Mouse (Mus musculus): ENCODE data around the gene Hoxb6.

Hoxb6 gene

GRCm38 (mm10) chr11:96340698-96341365, 48.6 kb downstream of the Hoxb6 start:
- no peak for DNase-seq

DNA sequence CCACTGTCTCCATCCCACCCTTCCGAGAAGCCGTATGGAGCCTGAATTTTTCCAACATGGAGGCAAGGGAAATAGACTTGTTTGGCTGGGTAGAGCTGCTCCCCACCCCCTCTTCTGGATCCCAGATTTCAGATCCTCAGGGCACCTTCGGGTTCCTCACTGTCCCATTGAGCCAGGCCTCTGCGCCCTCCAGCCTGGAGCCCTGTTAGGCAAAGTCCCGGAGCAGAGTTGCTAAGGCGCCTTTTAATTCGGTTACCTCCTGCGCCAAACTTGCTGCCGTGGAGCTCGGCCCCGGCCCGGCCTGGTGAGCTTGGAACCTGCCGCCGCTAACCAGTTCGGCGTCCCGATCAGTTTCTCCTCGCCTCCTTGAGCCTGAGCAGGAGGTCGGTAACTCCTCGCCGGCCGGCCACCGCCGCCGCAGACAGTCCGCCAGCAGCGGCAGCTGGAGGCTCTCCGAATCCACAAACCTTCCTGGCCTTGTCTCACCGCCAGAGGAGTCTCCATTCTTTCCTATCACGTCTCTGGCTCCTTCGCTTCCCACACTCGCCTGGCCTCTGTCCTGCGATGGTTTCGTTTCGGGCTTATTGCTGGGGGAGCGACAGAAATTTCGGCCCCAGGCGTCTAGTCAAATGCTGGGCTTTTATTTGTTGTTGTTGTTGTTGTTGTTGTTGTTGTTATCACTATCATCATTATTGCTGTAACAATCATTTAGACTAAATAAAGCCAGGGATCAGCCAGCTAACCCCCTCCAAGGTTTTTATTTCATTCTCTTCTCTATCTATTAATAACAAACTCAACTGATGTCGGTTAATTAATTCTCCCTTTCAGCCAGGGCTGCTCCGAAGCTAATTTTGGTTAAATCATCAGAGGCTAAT, 49.7 kb downstream of the Hoxb6 start:
- no peak for DNase-seq

- no peak for DNase-seq
These were observed 50.3 kb downstream of the Hoxb6 start for GRCm38 (mm10) chr11:96342576-96342930.

DNA sequence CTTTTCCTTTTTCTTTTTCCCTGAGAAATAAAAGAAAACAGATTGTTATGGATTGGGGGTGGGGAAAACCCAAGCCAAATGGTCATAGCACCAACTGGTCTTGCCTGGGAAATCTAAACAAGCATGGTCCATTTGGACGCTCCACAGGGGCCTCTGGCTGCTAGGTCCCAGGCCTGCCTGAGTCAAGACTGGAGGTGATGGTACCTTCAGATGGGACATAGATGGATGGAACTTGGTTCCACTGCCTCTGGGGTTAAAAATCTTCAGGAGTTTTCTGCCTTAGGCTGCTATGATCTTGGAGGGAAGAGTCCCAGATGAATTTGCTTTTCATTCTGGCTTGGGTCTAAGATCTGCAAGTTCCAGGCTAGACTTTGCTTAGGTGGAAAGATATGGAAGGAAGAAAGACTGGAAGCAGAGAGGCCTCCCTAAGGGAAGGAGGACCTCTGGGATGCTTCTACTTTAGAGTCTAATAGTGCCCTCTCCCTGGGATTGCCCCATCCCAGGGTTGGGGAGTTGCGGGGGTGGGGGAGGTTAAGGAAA, 51.0 kb downstream of the Hoxb6 start:
- no peak for DNase-seq

DNA sequence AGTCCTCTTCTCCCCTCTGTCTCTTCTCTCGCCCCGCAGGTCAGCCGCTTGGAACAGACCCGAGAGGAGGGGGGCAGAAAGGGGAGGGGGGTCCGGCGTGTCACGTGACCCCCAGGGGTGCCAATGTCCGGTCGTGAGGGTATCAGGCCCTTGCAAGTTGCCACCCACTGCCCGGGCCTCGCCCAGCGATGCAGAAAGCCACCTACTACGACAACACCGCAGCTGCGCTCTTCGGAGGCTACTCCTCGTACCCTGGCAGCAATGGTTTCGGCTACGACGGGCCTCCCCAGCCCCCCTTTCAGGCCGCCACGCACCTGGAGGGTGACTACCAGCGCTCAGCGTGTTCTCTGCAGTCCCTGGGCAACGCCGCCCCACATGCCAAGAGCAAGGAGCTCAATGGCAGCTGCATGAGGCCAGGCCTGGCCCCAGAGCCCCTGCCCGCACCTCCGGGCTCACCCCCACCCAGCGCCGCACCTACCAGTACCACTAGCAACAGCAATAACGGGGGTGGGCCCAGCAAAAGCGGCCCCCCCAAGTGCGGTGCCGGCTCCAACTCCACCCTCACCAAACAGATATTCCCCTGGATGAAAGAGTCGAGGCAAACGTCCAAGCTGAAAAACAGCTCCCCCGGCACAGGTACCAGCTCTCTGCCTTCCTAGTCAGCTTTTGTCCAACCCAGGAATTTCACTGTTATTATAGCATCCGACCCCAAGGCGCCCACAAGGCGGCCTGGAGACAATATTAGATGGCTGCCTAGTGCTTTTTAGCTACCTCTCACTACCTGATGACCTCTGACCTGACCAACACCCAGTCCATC, 52.0 kb downstream of the Hoxb6 start:
- no peak for DNase-seq

DNA sequence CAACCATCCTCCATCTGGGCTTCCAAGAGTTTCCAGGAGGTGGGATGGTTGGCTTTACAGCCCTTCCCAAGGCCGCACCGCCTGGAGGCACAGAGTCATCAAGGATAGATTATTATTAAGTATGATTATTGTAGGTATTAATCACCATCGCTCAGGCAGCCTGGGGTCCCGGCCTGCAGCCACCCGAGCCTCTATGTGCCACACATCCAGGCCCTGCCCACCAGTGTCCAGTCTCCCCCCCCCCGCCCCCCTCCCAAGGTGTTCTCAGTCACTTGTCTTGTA, 52.5 kb downstream of the Hoxb6 start:
- DNase-seq: no peak

GRCm38 (mm10) chr11:96345220-96345892, 53.1 kb downstream of the Hoxb6 start:
- no peak for DNase-seq

GRCm38 (mm10) chr11:96345893-96346806, 53.9 kb downstream of the Hoxb6 start:
- no peak for DNase-seq

DNA sequence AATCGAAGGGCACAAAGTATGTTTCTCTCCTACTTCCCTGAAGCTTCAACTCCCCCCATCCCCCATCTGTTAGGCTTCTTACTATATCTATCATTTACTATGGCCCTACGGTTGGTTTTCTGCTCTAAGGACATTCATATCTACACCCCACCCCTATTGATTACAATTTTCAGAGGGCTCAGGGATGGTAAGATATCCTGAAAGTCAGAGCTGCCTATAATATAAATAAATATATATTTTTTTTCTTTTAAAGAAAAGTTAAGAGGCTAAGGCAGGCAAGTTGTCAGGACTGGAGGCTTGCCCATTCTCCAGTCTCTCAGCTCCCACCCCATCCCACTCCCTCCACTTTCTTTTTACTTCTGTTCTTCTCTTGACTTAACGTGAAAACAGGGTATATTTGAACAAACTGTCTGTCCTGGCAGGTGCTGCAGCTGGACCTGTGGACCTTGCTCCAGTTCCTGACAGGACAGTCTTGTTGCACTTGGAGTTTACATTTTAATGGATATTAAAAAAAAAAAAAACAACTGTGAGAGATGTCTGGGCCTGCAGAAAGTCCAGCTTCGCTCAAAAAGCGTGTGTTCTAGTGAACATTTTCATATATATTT, 54.7 kb downstream of the Hoxb6 start:
- DNase-seq: no peak

- no peak for DNase-seq
These were observed 55.4 kb downstream of the Hoxb6 start for GRCm38 (mm10) chr11:96347717-96348116.

DNA sequence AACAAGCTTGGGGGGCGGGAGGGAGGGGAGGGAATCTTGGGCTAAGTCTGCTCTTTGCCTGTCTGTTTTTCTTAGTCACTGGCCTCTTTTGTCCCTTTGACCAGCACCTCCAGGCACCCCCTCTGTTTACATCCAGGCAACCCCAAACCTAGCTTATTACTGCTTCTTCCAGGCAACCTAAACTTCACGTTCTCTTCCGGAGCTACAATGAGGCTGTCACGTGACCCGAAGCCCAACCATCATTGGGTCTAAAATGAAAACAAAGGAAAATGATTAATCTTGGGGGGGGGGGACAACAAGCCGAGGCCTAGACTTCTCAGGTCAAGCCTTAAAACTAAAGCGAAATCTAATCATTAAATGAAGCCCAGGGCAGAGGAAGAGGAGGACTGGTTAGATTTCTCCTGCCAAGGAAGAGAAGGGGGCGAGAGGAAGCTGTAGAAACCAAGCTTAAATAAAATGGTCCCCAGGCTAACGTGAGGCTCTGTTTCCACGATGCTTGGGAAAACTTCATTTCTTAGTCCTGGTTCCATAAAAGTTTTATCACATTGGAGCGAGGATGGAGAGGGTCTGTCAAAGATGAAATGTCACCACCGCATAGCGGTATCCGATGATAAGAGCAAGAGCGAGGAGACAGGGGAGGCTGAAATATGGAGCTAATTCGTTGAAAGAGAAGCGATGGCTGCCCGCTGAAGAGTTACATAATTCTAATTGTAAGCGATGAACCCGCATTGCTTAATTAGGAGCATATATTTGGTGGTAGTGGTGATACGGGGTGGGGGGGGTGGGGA, 56.1 kb downstream of the Hoxb6 start:
- no peak for DNase-seq

DNA sequence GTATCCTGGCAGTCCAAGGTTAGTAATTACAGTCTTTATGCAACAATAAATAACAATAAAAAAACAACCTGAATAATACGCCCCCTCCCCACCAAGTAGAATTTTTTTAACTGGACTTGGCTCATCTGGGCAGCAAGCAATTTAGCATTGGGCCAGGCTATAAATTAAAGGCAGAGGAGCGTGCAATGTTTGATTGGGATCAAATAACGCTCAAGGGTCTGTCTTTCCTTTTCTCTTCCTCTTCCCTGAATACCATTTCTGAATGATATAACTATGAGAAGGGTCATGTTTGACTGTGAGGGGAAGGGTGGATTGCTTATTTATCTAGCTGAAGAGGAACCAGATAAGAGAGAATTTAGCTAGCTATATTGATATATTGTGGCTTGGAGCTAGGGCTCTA, 56.7 kb downstream of the Hoxb6 start:
- DNase-seq: no peak

DNA sequence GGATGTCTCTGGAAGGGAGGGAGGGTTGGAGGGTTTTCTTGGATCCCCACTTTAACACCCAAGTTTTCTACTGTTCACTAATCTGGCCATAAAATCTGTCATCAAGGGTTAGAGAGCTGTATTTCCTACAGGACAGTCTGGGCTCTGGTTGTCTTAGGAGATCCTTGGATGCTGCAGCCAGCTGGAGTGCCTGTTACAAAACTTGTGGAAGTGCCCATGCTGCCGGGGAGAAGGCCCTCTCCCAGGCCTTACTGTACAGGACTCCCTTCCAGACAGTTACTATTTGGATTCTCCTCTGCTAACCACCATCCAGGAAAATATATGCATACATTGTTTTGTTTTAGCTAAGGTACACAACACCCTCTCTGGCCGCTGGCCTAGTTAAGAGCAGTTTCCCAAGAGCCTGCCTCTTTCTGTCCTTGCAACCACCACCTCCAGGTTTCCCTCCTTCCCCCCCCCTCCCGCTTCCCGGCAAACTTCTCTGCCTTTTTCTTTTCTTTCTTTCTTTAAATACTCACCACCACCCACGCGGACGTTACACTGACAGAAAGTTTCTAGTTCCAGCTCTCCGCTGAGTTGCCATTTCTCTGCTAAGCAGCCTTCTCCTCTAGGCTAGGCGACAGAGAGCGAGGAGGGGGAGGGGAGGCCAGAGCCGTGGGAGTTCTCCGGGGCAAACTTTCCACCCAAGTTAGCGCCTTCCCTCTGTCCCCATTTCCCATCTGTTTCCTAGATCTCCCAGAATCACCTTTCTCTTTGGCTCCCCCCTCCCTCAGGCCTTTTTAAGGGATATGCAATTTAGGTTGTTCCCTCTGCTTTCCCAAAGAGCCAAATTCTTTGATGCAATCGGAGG, 57.4 kb downstream of the Hoxb6 start:
- no peak for DNase-seq

DNA sequence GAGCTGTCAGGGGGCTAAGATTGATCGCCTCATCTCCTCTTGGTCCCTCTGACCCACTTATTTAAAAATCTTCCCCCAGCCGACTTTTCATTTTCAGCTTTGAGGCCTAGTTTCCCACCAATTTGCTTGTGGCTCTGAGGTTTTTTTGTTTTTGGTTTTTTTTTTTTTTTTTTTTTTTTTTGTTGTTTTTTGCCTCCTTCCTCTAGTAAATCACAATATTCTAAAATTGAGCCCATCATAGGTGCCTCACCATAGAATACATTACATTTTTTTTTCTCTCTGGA, 58.0 kb downstream of the Hoxb6 start, which contains the start of gene Hoxb2:
Gene Hoxb2 (plus strand): TSS at position 185 of the 284 bp plus-strand sequence.
- DNase-seq: no peak

DNA sequence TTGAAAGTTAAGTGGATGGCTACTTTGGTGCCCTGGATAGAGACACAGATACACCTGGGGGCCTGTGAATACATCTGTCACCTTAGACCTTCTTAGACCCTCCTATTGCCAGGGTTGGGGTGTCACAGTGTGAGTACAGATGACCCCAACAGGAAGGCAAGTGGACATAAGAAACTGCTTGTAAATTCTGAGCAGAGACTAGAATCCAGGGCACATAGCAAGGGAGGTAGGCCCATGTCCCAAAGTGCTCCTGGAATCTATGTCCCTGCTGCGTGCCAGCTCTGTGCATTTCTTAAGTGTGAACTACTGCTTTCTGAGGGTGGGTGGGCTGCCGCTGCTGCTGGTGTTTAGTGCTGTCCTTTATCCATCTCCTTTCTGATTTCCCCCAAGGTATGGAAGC, 58.5 kb downstream of the Hoxb6 start:
- DNase-seq: no peak
